Mouse (Mus musculus) forebrain, embryonic 12.5 days (tissue): ENCODE data around the gene Omt2b. TPM values are rescaled to one million over a fixed set of nuclear protein-coding genes. Genes with fewer than 3 reads are reported as not detected.
"Not testable (repeated sequence)": the region's sequence is repeated elsewhere in the genome, so short reads cannot be mapped to it uniquely, and the experiment has no call there.

Source experiments
- ATAC-seq: fragments of 200-750 bp; cut with Nextera tagmentation; 2 replicates; pipeline ENCODE4 v1.8.0; 2017; ENCODE audit warnings: moderate TSS enrichment; ENCODE audit not compliant: low FRiP score
- H3K27ac ChIP-seq: fragments of 300-500 bp; sonication (generic); 2 replicates; pipeline ENCODE4 v1.5.1; 2016; ENCODE audit warnings: mild to moderate bottlenecking
- H3K27me3 ChIP-seq: fragments of 300-500 bp; sonication (generic); 2 replicates; pipeline ENCODE4 v1.6.1; 2016; ENCODE audit warnings: mild to moderate bottlenecking
- H3K36me3 ChIP-seq: fragments of 300-500 bp; sonication (generic); replicated peaks from 2 replicates; pipeline ENCODE4 v1.6.1; 2016; ENCODE audit warnings: mild to moderate bottlenecking
- H3K4me1 ChIP-seq: fragments of 300-500 bp; sonication (generic); 2 replicates; pipeline ENCODE4 v1.6.1; 2016
- H3K4me2 ChIP-seq: fragments of 300-500 bp; sonication (generic); 2 replicates; pipeline ENCODE4 v1.6.1; 2016; ENCODE audit warnings: mild to moderate bottlenecking, moderate library complexity
- H3K4me3 ChIP-seq: fragments of 300-500 bp; sonication (generic); replicated peaks from 2 replicates; pipeline ENCODE4 v1.5.1; 2016; ENCODE audit warnings: mild to moderate bottlenecking
- H3K9ac ChIP-seq: fragments of 300-500 bp; sonication (generic); 2 replicates; pipeline ENCODE4 v1.6.1; 2016; ENCODE audit warnings: mild to moderate bottlenecking
- H3K9me3 ChIP-seq: fragments of 300-500 bp; sonication (generic); 2 replicates; pipeline ENCODE4 v1.6.1; 2016
- WGBS: fragments of 180-500 bp; shearing (Covaris S2); methylation state at CpG from one replicate; pipeline ENCODE4 v1.1.7; 2016; 5-methylcytosine and 5-hydroxymethylcytosine counted together
- polyA plus RNA-seq: library from polyadenylated mRNA; unstranded; fragments of >200 nt; fragmentation: Nextera tagmentation; extraction: Ambion mirVana; gene quantifications from 2 replicates; pipeline ENCODE4 v1.2.1, GENCODE M21; 2016

The Omt2b gene
- polyA plus RNA-seq, 1 experiment from 2014 or later: not detected

DNA sequence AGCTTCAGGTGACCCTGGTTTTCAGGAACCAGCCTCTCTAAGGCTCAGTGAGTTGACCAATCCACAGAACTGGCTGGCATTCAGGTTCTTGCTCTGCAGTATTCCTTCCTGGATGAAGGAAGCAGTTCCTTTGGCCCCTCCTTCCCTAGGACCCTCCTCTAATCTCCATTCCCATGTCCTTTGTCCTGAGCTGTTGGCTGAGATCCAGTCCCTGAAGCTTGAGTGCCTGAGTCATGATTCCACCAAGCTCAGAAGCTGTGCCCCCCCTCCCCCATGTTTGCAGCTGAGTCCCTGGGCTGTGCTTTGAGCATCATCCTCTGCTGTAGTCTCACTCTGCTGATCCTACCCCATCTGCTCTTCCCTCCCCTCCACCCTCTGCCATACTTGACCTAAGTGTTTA, 9.7 kb downstream of the Omt2b start:
- H3K4me3 ChIP-seq, H3K27ac ChIP-seq, ATAC-seq, H3K9me3 ChIP-seq, H3K4me2 ChIP-seq, H3K9ac ChIP-seq, H3K36me3 ChIP-seq, H3K27me3 ChIP-seq, H3K4me1 ChIP-seq: not testable (repeated sequence)

DNA sequence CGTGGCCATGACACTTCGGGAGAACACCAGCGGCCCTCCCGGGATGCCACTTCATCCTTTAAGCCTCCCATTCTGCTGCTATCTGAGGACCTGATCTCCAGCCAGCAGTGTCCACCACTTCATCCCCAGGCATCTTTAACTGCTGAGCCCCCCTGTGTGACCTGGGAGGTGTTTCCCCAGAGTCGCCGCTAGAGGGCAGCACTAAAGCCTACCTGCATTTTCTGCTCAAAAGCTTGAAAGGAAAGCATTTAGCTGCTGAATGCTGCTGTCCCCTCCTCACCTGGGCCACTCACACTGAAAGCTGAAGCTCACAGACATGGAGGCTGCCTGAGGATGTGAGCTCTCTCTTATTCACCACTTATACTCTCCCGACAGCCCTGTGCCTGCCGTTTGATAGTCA, 12.9 kb downstream of the Omt2b start:
- H3K9me3 ChIP-seq, H3K4me1 ChIP-seq, H3K4me2 ChIP-seq, H3K9ac ChIP-seq, H3K27ac ChIP-seq, H3K27me3 ChIP-seq, ATAC-seq, H3K4me3 ChIP-seq, H3K36me3 ChIP-seq: not testable (repeated sequence)
- 8% methylated on average over 8 of the region's 8 CpGs for WGBS

DNA sequence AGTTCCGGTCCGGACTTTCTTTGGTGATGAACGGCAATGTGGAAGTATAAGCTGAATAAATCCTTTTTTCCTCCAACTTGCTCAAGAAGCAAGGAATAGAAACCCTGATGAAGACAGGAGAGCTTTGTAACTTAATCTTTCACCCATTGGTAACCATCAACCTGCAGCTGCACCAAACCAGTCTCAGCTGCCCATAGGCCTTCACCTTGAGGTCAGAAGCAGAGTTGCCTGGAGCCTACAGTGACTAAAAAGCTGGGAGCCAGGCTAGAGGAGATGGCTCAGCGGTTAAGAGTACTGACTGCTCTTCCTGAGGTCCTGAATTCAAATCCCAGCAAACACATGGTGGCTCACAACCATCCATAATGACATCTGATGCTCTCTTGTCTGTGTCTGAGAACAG, 15.1 kb downstream of the Omt2b start:
- not testable (repeated sequence) for H3K4me1 ChIP-seq, H3K4me2 ChIP-seq, H3K36me3 ChIP-seq, H3K9ac ChIP-seq, H3K27me3 ChIP-seq, H3K4me3 ChIP-seq, H3K9me3 ChIP-seq, ATAC-seq, H3K27ac ChIP-seq
- WGBS: 85% methylated on average over 4 of the region's 4 CpGs

DNA sequence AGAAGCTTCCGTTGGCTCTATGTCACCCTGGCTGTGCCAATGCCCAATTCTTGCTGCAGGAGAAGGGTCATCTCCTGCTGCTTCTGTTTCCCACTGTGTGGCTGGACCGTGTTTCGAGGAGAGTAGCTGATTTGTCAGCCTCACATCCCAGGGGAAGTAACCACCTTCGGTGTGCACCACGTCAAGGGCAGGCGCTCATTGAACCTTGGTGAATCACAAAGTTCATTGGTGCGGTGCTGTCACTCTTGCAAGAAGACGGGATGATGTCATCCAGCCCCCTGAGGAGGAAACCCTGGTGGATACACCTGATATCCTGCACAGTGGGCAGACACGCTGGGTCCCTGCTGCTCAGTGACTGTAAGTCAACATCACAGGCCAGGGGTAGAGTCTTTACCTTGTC, 15.7 kb downstream of the Omt2b start:
- H3K36me3 ChIP-seq, H3K9me3 ChIP-seq, H3K27me3 ChIP-seq, H3K9ac ChIP-seq, H3K4me1 ChIP-seq, H3K4me2 ChIP-seq, H3K4me3 ChIP-seq, H3K27ac ChIP-seq, ATAC-seq: not testable (repeated sequence)
- 87% methylated on average over 9 of the region's 9 CpGs for WGBS

DNA sequence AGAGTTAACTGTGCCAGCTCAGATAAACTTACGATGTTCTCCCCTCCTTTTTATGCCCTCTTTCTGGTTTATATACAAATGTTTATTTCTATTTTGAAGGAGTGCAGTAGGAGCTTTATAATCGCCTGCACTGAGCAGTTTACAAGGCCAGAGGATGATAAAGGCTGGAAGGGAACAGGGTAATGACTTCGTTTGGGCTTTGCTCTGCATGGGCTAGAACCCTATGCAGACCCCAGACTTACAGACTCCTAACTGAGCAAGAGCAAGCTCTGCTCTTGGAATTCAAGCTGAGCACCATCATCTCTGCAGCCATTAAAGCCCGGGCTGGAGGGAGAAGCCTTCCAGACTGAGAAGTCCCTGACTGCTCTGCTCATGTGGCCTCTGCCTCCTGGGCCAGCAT, 17.8 kb downstream of the Omt2b start:
- H3K9ac ChIP-seq, H3K27me3 ChIP-seq, H3K27ac ChIP-seq, H3K4me2 ChIP-seq, ATAC-seq, H3K9me3 ChIP-seq, H3K4me1 ChIP-seq, H3K36me3 ChIP-seq, H3K4me3 ChIP-seq: not testable (repeated sequence)
- WGBS: 71% methylated on average over 4 of the region's 4 CpGs

DNA sequence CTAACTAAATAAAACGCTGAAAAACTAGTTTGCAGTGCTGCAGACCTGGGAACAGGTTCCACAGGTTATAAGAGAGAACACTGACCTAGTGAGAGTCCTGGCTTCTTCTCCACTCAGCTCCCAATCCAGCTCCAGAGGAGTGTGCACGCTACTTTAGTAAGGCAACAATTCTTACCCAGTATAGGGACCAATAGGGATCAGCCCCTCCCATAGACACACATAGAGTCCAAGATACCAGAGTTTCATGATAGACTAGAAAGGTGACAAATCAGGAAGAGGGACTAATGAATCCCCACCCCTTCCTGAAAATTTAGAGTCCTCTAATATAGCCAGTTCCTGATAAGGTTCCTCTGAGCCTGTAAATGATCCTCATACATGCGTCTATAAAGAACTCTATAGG, 19.6 kb downstream of the Omt2b start:
- ATAC-seq: no peak
- H3K4me3 ChIP-seq: no peak overlapping the region
- H3K4me1 ChIP-seq: no peaks in the 10 kb centered on the region
- no peaks in the 10 kb centered on the region for H3K9me3 ChIP-seq
- H3K9ac ChIP-seq: no peak overlapping the region
- WGBS: 65% methylated on average over 3 of the region's 3 CpGs
- no peaks in the 10 kb centered on the region for H3K36me3 ChIP-seq
- H3K27me3 ChIP-seq: no peaks in the 10 kb centered on the region
- H3K27ac ChIP-seq: no peak overlapping the region
- no peak overlapping the region for H3K4me2 ChIP-seq

DNA sequence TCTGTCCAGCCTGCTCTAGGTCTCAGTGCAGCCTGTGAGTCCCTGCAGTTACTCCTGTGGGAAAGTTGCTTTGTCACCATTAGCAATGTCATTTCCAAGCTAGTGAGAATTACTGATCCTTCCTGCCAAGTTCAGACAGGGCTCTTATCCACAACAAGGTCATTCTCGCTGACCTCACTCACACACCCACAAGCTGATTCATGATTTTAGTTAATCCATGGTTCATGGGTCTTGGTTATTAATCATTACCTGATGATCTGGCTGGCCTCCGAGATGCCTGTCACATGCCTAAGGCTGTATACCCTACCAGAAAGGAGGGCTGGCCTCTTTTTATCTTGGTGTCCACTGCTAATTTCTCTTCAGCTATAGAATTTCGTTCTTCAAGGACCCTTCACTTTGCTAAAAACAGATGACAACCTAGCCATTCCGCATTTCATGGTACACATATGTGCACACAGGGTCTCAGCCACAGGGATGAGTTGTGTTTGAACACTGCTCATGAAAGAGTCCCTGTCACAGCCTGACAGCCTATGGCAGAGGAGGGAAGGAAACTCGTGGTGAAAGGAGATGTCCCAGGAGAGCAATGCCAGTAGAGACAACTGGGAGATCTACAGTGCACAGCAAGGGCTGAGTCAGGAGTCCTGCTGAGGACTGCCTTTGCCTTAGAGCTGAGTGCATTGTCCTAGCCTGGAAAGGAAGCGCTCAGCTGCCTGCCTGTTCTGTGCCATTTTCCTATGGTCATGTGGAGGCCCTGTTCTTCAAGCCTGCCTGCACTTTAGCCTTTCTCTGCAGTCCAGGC, 21.0 kb downstream of the Omt2b start:
- H3K36me3 ChIP-seq, H3K9me3 ChIP-seq, ATAC-seq, H3K4me3 ChIP-seq, H3K4me1 ChIP-seq, H3K4me2 ChIP-seq, H3K27ac ChIP-seq, H3K9ac ChIP-seq, H3K27me3 ChIP-seq: not testable (repeated sequence)
- WGBS: 75% methylated on average over 6 of the region's 6 CpGs

DNA sequence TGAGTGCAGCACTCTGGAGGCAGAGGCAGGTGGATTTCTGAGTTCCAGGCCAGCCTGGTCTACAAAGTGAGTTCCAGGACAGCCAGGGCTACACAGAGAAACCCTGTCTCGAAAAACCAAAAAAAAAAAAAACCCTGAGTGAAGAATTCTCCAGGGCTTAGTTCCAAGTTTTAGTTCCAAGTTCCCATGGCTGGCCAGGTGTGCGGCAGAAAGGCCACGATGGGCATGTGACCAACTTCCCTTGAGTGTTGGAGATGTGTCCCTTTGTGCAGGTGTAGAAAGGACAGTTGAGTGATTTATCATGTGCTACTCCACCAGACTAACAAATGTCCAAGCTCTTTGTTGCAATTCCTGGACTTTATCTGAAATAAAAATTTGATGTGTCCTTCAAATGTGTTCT, 21.8 kb downstream of the Omt2b start:
- WGBS: 79% methylated on average over 3 of the region's 3 CpGs
- H3K9ac ChIP-seq, H3K27me3 ChIP-seq, H3K9me3 ChIP-seq, H3K4me1 ChIP-seq, H3K4me2 ChIP-seq, H3K27ac ChIP-seq, H3K36me3 ChIP-seq, H3K4me3 ChIP-seq, ATAC-seq: not testable (repeated sequence)

DNA sequence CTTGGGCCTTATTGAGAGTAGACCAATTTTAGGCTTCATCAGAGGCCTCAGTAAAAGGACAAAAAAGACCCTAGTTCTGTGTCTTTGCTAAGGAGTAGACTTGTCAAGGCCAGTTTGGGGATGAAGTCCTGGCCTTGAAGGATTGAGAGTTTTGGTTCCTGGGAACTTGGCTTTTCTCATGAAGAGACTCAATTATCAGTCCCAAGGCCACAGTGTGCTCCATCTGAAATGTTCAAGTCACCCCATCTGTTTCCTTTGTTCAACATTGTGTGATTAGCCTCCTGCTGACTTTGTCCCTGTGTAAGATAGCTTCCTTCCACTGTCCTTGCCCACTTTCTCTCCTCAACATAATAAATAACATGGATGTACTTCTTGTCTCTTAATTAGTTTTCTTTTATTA, 22.6 kb downstream of the Omt2b start:
- H3K27me3 ChIP-seq, ATAC-seq, H3K27ac ChIP-seq, H3K4me2 ChIP-seq, H3K9me3 ChIP-seq, H3K36me3 ChIP-seq, H3K9ac ChIP-seq, H3K4me1 ChIP-seq, H3K4me3 ChIP-seq: not testable (repeated sequence)

DNA sequence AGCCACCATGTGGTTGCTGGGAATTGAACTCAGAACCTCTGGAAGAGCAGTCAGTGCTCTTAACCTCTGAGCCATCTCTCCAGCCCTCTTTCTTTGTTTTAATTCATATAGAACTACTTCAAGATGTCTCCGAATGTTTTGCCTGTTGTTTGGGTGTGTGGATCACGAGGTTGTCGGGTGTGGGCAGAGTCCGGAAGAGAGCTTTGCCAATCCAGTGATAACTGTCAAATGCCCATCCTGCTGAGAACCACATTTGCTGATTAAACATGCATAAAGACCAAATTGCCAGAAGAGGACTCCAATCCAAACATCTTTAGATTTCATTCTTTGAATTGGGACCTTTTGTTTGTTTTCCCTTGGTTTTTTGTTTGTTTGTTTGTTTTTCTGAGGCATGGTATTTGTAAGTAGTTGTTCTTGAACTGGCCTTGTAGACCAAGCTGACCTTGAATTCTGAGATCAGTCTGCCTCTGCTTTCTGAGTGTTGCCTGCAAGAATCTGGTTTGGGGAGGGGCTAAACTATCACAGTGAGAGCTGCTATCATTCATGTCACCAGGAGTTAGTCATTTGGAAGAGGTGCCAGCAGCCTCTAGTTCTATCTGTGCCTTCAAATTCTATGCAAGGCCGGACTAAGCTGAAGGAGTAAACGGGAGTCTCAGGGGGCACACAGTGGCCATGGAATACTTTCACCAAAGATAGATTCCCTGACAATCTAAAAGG, 24.3 kb downstream of the Omt2b start:
- Histone ChIP-seq H3K9ac (no peak overlapping the region), H3K36me3 (no peaks in the 10 kb centered on the region), H3K27me3 (no peaks in the 10 kb centered on the region), H3K4me1 (no peaks in the 10 kb centered on the region), H3K27ac (no peak overlapping the region), H3K4me3 (no peak overlapping the region), H3K4me2 (no peak overlapping the region), H3K9me3 (no peaks in the 10 kb centered on the region)
- no peak for ATAC-seq
- 87% methylated on average over 6 of the region's 6 CpGs for WGBS

DNA sequence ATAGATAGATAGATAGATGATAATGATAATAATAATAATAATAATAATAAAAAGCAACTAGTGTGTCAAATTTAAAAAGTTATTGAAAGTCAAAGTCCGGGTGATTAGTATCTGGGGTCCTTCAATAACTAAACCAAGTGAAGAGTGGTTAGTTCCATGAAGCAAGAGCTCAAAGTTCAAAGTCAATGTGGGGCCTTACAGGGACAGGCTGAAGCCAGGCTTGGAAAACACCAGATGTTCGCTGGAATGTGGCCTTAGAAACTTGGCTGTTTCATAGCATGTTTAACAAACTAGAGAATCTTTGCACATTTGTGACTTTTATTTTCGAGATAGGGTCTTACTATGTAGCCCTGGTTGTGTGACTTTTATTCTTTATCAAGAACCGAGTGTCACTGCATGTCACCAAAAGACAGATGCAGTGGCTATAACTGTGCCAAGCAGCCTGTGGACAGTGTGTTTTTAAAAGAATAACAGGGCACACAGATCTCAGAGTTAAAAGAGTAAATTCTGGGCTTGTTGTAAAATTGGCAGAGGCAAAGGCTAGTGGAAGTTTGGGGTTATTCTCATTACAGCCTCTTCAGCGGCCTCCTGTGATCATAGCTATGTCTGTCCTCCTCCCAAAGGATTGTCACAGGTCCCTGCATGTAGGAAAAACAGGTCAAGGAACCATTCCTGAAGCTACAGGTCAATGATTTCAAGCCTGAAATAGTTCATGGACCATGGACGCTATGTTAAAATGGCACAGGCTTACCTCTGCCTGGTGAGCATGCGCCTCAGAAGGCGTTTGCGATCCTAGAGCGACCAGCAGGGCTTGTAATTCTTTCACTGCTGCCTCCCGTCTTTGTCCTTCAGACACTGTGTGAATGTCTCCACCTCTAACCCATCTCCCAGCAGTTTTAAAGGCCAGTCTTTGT, 27.5 kb downstream of the Omt2b start:
- Histone ChIP-seq H3K9ac (no peak overlapping the region), H3K9me3 (no peaks in the 10 kb centered on the region), H3K4me3 (no peak overlapping the region), H3K27me3 (no peaks in the 10 kb centered on the region), H3K4me1 (no peaks in the 10 kb centered on the region), H3K4me2 (no peak overlapping the region), H3K27ac (no peak overlapping the region), H3K36me3 (no peaks in the 10 kb centered on the region)
- no peak for ATAC-seq
- WGBS: 82% methylated on average over 11 of the region's 11 CpGs

DNA sequence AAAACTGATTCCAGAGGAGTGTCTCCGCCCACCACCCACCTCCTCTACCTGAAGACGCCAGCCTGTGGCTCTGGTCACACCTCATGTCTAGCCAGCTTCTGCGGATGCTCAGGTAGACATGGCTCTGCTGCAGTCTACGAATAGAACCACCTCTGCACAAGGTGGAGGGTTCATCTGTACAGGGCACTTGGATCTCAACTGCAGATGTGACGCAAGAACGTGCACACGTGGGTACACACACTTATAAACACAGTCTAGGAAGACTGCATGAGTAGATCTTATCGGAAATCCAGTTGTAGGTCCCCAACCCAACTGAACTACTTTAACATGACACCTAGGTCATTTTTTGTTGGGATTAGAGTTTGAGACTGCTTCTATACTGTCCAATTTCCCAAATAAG, 28.2 kb downstream of the Omt2b start, which contains the start of gene Gsta2:
Gene Gsta2 (minus strand): TSS at position 178 of the 400 bp plus-strand sequence.
- H3K4me2 ChIP-seq: no peak within 1 kb of the TSS
- no peak within 1 kb of the TSS for H3K27ac ChIP-seq
- H3K9ac ChIP-seq: no peak within 1 kb of the TSS
- H3K36me3 ChIP-seq: no peaks in the 10 kb centered on the region
- H3K27me3 ChIP-seq: no peaks in the 10 kb centered on the region
- ATAC-seq: no peak
- no peaks in the 10 kb centered on the region for H3K4me1 ChIP-seq
- no peaks in the 10 kb centered on the region for H3K9me3 ChIP-seq
- 89% methylated on average over 8 of the region's 8 CpGs for WGBS
- H3K4me3 ChIP-seq: no peak within 1 kb of the TSS
